Mouse (Mus musculus) cerebellum, adult 2 months (tissue): ENCODE measurements at regions not wholly inside any gene's neighbourhood (a gene's known extent, or its start where the extent isn't known, plus 50 kb on each side); places are given as distances from the start of the nearest gene placed in this dataset.

Source experiments
- CTCF ChIP-seq: fragments of 200-500 bp; IDR thresholded peaks from 2 replicates; pipeline ENCODE4 v1.5.1; 2011; ENCODE audit warnings: low read depth, mild to moderate bottlenecking, control low read depth, low read length, moderate library complexity, borderline replicate concordance; ENCODE audit not compliant: insufficient read depth
- POLR2A ChIP-seq: fragments of 200-500 bp; IDR thresholded peaks from 2 replicates; pipeline ENCODE4 v1.6.1; 2011; ENCODE audit warnings: low read length, control low read depth, borderline replicate concordance; ENCODE audit not compliant: insufficient read depth

- TF ChIP-seq POLR2A (no peak), CTCF (no peak)
Observed at GRCm38 (mm10) chr1:90522294-90522693, 80.5 kb upstream of the Cops8 start.
